Mouse (Mus musculus) brain, embryonic 14.5 days (tissue): Measurements from ENCODE around the gene Ptgis.

Source experiments
- CTCF ChIP-seq: fragments of 200-500 bp; IDR thresholded peaks from 2 replicates; pipeline ENCODE4 v1.5.1; 2012; ENCODE audit warnings: inconsistent platforms, mild to moderate bottlenecking, moderate library complexity, borderline replicate concordance; ENCODE audit not compliant: insufficient read depth, insufficient read length; ENCODE audit errors: extremely low read depth
- POLR2A ChIP-seq: fragments of 200-500 bp; IDR thresholded peaks from 2 replicates; pipeline ENCODE4 v1.6.1; 2012; ENCODE audit warnings: mild to moderate bottlenecking, inconsistent platforms, borderline replicate concordance; ENCODE audit not compliant: poor library complexity, insufficient read depth, insufficient read length, severe bottlenecking; ENCODE audit errors: extremely low read depth

DNA sequence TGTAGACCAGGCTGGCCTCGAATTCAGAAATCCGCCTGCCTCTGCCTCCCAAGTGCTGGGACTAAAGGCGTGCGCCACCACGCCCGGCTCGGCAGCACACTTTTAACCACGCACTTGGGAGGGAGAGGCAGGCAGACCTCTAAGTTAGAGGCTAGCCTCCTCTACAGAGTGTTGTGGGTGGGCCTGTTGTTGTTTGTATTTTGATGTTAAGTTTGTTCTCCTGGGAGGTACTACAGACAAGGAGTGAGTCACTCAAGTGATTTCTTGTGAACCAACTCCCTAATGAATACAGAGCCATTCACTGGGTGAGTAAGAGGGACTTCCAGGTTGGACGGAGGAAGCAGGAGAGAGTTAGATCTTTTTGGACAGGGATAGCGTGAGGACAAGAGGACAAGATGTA lies 25.8 kb upstream of the Ptgis start:
- TF ChIP-seq POLR2A (no peak), CTCF (no peak)
